Comparison of ENCODE assay signal across 23 mouse cellular contexts in the genomic region with DNA sequence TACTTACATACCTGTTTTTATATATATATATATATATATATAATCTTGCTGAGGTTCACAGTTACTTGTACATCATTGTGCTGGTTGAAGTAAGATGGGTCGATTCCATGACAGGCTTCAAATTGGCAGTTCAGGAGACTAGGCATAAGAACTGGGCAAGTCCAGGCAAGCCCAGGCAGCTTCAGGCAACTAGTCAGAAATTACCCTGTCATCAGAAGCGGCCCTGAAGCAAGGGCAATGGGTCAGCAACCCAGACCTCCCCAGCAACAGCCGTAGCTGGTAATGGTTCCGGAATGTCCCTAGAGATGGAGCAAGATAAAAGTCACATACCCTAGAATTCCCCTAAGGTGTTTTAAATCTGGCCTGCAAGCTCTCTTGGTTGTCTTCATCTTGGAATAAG.
DNase-seq lines count a peak whose midpoint lies in the region; ATAC-seq and TF ChIP-seq lines count a peak whose summit lies in the region.
"Had no signal": no experiment of that assay in that cellular context is flagged by ENCODE, and none has a peak within 500 bp of the region (broad histone marks: within the 10 kb centered on the region; RNA-seq: fewer than 3 reads in every experiment).

No protein-coding gene starts in this region.

- no peak overlapping the region for H3K4me3 ChIP-seq in CH12.LX (replicated peaks in 1 of 3; ENCODE audit: low read depth in 2 of 3, low read length in 2 of 3, poor library complexity in 1 of 3)
- no peak overlapping the region for H3K4me3 ChIP-seq in embryonic facial prominence, embryonic 10.5 days
- H3K4me3 ChIP-seq: embryonic facial prominence, embryonic 13.5 days; embryonic facial prominence, embryonic 15.5 days; forebrain, embryonic 12.5 days had no signal

- 41% methylated on average over 4 of the region's 4 CpGs for whole genome bisulfite sequencing in embryonic facial prominence, embryonic 10.5 days

- in situ Hi-C loops in CH12.LX (cut with MboI; ENCODE audit: low pct_ligation_motif_present, low pct_unique_long_range_greater_than_20kb, low sequenced_read_pairs): no loop called here

- TF ChIP-seq RAD21 in CH12.LX (IDR thresholded peaks at IDR 0.05; ENCODE audit: low read depth, low read length): no peak

- no peak overlapping the region for H3K4me2 ChIP-seq in CH12.LX (ENCODE audit: insufficient read depth, low read depth, poor library complexity, severe bottlenecking)
- H3K4me2 ChIP-seq: embryonic facial prominence, embryonic 13.5 days; embryonic facial prominence, embryonic 15.5 days; forebrain, embryonic 12.5 days had no signal

- H3K79me2 ChIP-seq in CH12.LX (replicated peaks; ENCODE audit: control insufficient read depth, extremely low read depth, insufficient read depth, poor library complexity, severe bottlenecking): no peaks in the 10 kb centered on the region

- H3K27ac ChIP-seq in CH12.LX (ENCODE audit: insufficient read depth, low read depth): no peak overlapping the region
- H3K27ac ChIP-seq in embryonic facial prominence, embryonic 10.5 days (replicated peaks): no peak overlapping the region
- H3K27ac ChIP-seq: embryonic facial prominence, embryonic 13.5 days; embryonic facial prominence, embryonic 15.5 days; forebrain, embryonic 12.5 days had no signal

- no peaks in the 10 kb centered on the region for H3K36me3 ChIP-seq in CH12.LX (replicated peaks in 1 of 2; ENCODE audit: control insufficient read depth in 1 of 2, insufficient read depth in 1 of 2, low read length in 1 of 2)
- no peaks in the 10 kb centered on the region for H3K36me3 ChIP-seq in embryonic facial prominence, embryonic 10.5 days (replicated peaks)
- H3K36me3 ChIP-seq: embryonic facial prominence, embryonic 13.5 days; embryonic facial prominence, embryonic 15.5 days; forebrain, embryonic 12.5 days; G1E had no signal

- peaks cover 8 to 18% of the 10 kb centered on the region in 2 experiments for H3K4me1 ChIP-seq in CH12.LX (ENCODE audit: control insufficient read depth in 1 of 2, insufficient read depth in 2 of 2)
- peaks cover 5% of the 10 kb centered on the region; the same call in 1 of the 2 replicates for H3K4me1 ChIP-seq in embryonic facial prominence, embryonic 10.5 days
- H3K4me1 ChIP-seq: embryonic facial prominence, embryonic 13.5 days; embryonic facial prominence, embryonic 15.5 days; forebrain, embryonic 12.5 days had no signal

- peak; percentile 37 for DNase-seq in embryo, embryonic 10 days (ENCODE audit: low spot score)
- no peak for DNase-seq in embryo, embryonic 11 days
- DNase-seq in CH12.LX (ENCODE audit: extremely low read depth): peak; percentile 41
- DNase-seq in embryonic facial prominence, embryonic 10.5 days (ENCODE audit: low spot score): peak; percentile 24
- DNase-seq: adrenal gland, adult 8-10 months; adrenal gland, postnatal 14 days; adrenal gland, postnatal 36 days; B cell, adult 2 months; cerebellum, adult 11-12 months; cerebellum, adult 2 months; cerebellum, adult 9-10 months; cerebellum, postnatal 10 days; cerebellum, postnatal 25 days had no signal

- no peak for TF ChIP-seq EP300 in CH12.LX (IDR thresholded peaks at IDR 0.05; ENCODE audit: low read length)

- dilution Hi-C loops in CH12.LX (cut with MboI; ENCODE audit: extremely low pct_ligation_motif_present, extremely low pct_unique_long_range_greater_than_20kb, low sequenced_read_pairs): no loop called here

- no peak overlapping the region for H3K9ac ChIP-seq in CH12.LX (ENCODE audit: insufficient read depth, low read depth)
- H3K9ac ChIP-seq: embryonic facial prominence, embryonic 13.5 days; embryonic facial prominence, embryonic 15.5 days; forebrain, embryonic 12.5 days had no signal

- no peak for ATAC-seq in erythroblast, adult 5-6 weeks (replicated peaks; ENCODE audit: low FRiP score, poor library complexity, severe bottlenecking)
- ATAC-seq: activated CD4-positive, CD25-positive, alpha-beta regulatory T cell, adult 4 months; CD4-positive, CD25-positive, alpha-beta regulatory T cell, adult 4 months; forebrain, embryonic 14.5 days; forebrain, embryonic 16.5 days; Patski had no signal

- H3K9me3 ChIP-seq in CH12.LX (replicated peaks; ENCODE audit: low read length): no peaks in the 10 kb centered on the region
- no peaks in the 10 kb centered on the region for H3K9me3 ChIP-seq in embryonic facial prominence, embryonic 10.5 days
- H3K9me3 ChIP-seq: embryonic facial prominence, embryonic 13.5 days; embryonic facial prominence, embryonic 15.5 days; forebrain, embryonic 12.5 days; G1E had no signal

- no peak for TF ChIP-seq CTCF in CH12.LX (conservative IDR thresholded peaks at IDR 0.05 in 1 of 2, IDR thresholded peaks at IDR 0.05 in 1 of 2; ENCODE audit: low read depth in 2 of 2, low read length in 2 of 2)

- no peak for TF ChIP-seq POLR2A in CH12.LX (IDR thresholded peaks at IDR 0.05; ENCODE audit: low read depth, low read length)

- H3K27me3 ChIP-seq in CH12.LX (replicated peaks): no peaks in the 10 kb centered on the region
- no peaks in the 10 kb centered on the region for H3K27me3 ChIP-seq in embryonic facial prominence, embryonic 10.5 days (replicated peaks; ENCODE audit: low read depth, poor library complexity, severe bottlenecking)
- H3K27me3 ChIP-seq: embryonic facial prominence, embryonic 13.5 days; embryonic facial prominence, embryonic 15.5 days; forebrain, embryonic 12.5 days had no signal

TF ChIP-seq in CH12.LX, 34 proteins besides CTCF, POLR2A, EP300 and RAD21:
- TF ChIP-seq TCF12 (IDR thresholded peaks at IDR 0.05; ENCODE audit: low read depth, low read length) (peak; percentile 57; the same call in 1 of the 2 replicates), JUND (conservative IDR thresholded peaks at IDR 0.05; ENCODE audit: low read depth, low read length) (no peak), MEF2A (IDR thresholded peaks at IDR 0.05; ENCODE audit: borderline replicate concordance, low read depth, low read length) (peak; percentile 49; the same call in 1 of the 2 replicates), PAX5 (IDR thresholded peaks at IDR 0.05; ENCODE audit: low read length) (no peak), CHD1 (IDR thresholded peaks at IDR 0.05; ENCODE audit: low read depth, low read length) (peak; percentile 98)
